Mouse (Mus musculus) lung, embryonic 16.5 days (tissue): ENCODE results near the gene Srgap1. TPM values are rescaled to one million over a fixed set of nuclear protein-coding genes. Genes with fewer than 3 reads are reported as not detected.

Source experiments
- ATAC-seq: fragments of 200-750 bp; cut with Nextera tagmentation; 2 replicates; pipeline ENCODE4 v1.8.0; 2017; ENCODE audit warnings: low read depth, mild to moderate bottlenecking, moderate library complexity
- H3K27ac ChIP-seq: fragments of 300-500 bp; sonication (generic); 2 replicates; pipeline ENCODE4 v1.5.1; 2014; ENCODE audit warnings: mild to moderate bottlenecking, control low read depth, low read length
- H3K27me3 ChIP-seq: fragments of 300-500 bp; sonication (generic); 2 replicates; pipeline ENCODE4 v1.6.1; 2014; ENCODE audit warnings: low read depth, low read length, mixed read lengths; ENCODE audit not compliant: control insufficient read depth, insufficient read depth
- H3K36me3 ChIP-seq: fragments of 300-500 bp; sonication (generic); 2 replicates; pipeline ENCODE4 v1.6.1; 2014; ENCODE audit warnings: low read length; ENCODE audit not compliant: control insufficient read depth, insufficient read depth
- H3K4me1 ChIP-seq: fragments of 300-500 bp; sonication (generic); replicated peaks from 2 replicates; pipeline ENCODE4 v1.6.1; 2014; ENCODE audit warnings: low read length, mixed read lengths; ENCODE audit not compliant: control insufficient read depth, insufficient read depth
- H3K4me2 ChIP-seq: fragments of 300-500 bp; sonication (generic); 2 replicates; pipeline ENCODE4 v1.6.1; 2014; ENCODE audit warnings: low read depth, low read length, control low read depth
- H3K4me3 ChIP-seq: fragments of 300-500 bp; sonication (generic); 2 replicates; pipeline ENCODE4 v1.5.1; 2014; ENCODE audit warnings: mild to moderate bottlenecking, low read length, control low read depth
- H3K9ac ChIP-seq: fragments of 300-500 bp; sonication (generic); 2 replicates; pipeline ENCODE4 v1.6.1; 2014; ENCODE audit warnings: low read length, control low read depth
- H3K9me3 ChIP-seq: fragments of 300-500 bp; sonication (generic); 2 replicates; pipeline ENCODE4 v1.6.1; 2016; ENCODE audit warnings: low read length; ENCODE audit not compliant: control insufficient read depth
- WGBS: fragments of 180-500 bp; shearing (Covaris S2); extraction: QIAGEN DNeasy Blood & Tissue Kit; methylation state at CpG from one replicate; pipeline ENCODE4 v1.1.7; 2014; 5-methylcytosine and 5-hydroxymethylcytosine counted together
- polyA plus RNA-seq: library from polyadenylated mRNA; unstranded; fragments of >200 nt; fragmentation: Nextera tagmentation; extraction: Ambion mirVana; gene quantifications from 2 replicates; pipeline ENCODE4 v1.2.1, GENCODE M21; 2015

Srgap1 gene
- polyA plus RNA-seq, 1 experiment from 2014 or later, result 8.0 TPM

DNA sequence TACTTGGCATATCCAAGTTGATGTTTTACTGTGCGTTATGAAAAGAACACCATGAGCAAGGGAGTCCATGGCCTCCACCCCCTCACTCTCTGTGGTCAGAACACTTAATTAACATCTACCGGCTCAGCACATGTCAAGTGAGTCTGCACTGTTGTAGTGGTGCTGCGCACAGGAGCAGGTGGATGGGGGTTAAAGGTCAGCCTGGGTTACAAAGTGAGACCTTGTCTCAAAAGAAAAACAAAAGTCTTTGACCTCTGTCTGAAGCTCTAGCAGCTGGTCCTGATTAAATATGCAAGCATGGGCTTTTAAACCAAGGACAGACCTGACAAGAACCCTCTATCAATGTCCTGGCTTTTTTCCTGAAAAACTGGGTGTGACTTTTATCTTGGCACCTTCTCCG, 304.8 kb downstream of the Srgap1 start:
- Histone ChIP-seq H3K4me3 (no peak overlapping the region), H3K36me3 (peaks cover 9% of the 10 kb centered on the region), H3K4me2 (no peak overlapping the region), H3K27me3 (no peaks in the 10 kb centered on the region), H3K27ac (no peak overlapping the region), H3K9ac (no peak overlapping the region), H3K9me3 (no peaks in the 10 kb centered on the region), H3K4me1 (peaks cover 10% of the 10 kb centered on the region; the same call in 1 of the 2 replicates)
- no peak for ATAC-seq
- WGBS, result 32% methylated on average over 4 of the region's 4 CpGs

DNA sequence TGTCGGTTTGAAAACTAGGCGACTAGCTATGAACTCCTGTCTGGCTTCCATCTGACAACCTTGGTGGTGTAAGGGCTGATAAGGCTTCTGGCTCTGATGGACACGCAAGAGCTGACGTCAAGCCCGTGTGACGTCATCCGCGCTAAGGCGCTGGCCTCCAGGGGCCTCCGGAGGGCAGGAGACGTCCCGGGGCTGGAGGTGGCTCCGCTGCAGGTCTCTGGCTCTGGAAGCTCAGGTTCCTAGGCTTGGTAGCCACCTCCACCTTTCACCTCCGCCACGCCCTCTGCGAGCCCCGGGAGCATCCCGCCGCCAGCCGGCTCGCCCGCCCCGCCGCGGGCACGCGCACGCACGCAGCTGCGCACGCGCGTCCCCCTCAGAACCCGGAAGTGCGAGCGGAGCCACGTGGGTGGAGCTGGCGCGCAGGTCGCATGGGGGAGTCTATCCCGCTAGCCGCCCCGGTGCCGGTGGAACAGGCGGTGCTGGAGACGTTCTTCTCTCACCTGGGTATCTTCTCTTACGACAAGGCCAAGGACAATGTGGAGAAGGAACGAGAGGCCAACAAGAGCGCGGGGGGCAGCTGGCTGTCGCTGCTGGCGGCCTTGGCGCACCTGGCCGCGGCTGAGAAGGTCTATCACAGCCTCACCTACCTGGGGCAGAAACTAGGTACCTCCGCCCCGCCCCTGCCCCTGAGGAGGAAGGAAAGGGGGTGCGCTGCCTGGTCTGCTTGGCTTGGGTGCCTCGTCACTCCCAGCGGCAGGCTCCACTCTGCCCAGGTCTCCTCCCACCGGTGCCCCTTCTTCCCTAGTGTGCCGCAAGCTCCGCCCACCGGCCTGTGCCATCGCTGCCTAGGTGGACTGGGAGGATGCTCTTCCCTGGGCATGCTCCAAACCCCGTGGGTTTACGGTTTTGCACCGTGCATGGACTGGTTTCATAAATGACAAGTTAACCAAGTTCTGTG, 307.3 kb downstream of the Srgap1 start, which contains the start of gene BC048403:
TSS of gene BC048403 (plus strand) at position 390 of the 958 bp plus-strand sequence.
- ATAC-seq, result peak; percentile 91
- peak within 1 kb of the TSS; percentile 92 for H3K4me3 ChIP-seq
- H3K36me3 ChIP-seq, result no peaks in the 10 kb centered on the region
- WGBS, result under 1% methylated on average over 67 of the region's 68 CpGs
- no peaks in the 10 kb centered on the region for H3K27me3 ChIP-seq
- H3K27ac ChIP-seq, result peak within 1 kb of the TSS; percentile 50; the same call in 1 of the 2 replicates
- peak within 1 kb of the TSS; percentile 73 for H3K9ac ChIP-seq
- no peaks in the 10 kb centered on the region for H3K9me3 ChIP-seq
- H3K4me1 ChIP-seq, result peaks cover 10% of the 10 kb centered on the region; the same call in 1 of the 2 replicates
- H3K4me2 ChIP-seq, result peak within 1 kb of the TSS; percentile 87

DNA sequence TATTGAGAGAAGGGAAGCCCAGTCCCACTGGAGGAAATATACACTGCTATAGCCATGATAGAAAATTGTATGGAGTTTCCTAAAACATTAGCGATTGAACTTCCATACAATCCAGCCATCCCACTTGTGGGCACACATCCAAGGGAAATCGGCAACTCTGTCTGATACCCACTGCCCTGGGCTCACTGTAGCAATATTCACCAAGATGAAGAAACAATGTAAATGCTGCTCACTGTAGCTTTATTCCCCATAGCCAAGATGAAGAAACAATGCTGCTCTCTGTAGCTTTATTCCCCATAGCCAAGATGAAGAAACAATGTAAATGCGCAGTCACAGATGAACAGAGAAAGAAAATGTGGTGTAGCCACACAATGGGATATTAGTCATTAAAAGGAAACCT, 309.9 kb downstream of the Srgap1 start:
- H3K4me3 ChIP-seq, result no peak overlapping the region
- WGBS, result 86% methylated on average over 3 of the region's 3 CpGs
- no peaks in the 10 kb centered on the region for H3K27me3 ChIP-seq
- H3K27ac ChIP-seq, result no peak overlapping the region
- ATAC-seq, result no peak
- peaks cover 10% of the 10 kb centered on the region; the same call in 1 of the 2 replicates for H3K4me1 ChIP-seq
- H3K9ac ChIP-seq, result no peak overlapping the region
- no peak overlapping the region for H3K4me2 ChIP-seq
- no peaks in the 10 kb centered on the region for H3K36me3 ChIP-seq
- no peaks in the 10 kb centered on the region for H3K9me3 ChIP-seq

DNA sequence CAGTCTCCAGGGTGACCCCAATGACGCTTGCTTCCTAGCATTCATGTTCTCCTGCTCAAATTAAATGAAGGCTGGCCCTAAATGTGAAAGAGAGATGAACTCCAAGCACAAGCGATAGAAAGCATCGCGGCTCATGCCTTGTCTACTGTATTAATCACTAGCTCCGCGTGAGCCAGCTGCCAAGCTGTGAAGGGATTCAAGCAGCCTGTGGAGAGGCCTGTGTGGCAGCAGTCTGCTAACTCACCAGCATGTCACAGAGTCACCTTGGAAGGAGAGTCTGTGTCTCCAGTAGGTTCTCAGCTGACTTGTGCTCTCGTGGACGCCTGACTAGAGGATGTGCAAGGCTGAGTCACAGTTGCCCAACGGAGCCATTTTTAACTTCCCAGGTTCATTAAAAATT, 314.6 kb downstream of the Srgap1 start:
- Histone ChIP-seq H3K27me3 (no peaks in the 10 kb centered on the region), H3K4me2 (no peak overlapping the region), H3K4me3 (no peak overlapping the region), H3K27ac (no peak overlapping the region), H3K36me3 (no peaks in the 10 kb centered on the region), H3K4me1 (no peaks in the 10 kb centered on the region), H3K9me3 (no peaks in the 10 kb centered on the region), H3K9ac (no peak overlapping the region)
- ATAC-seq, result no peak
- WGBS, result 85% methylated on average over 9 of the region's 9 CpGs

DNA sequence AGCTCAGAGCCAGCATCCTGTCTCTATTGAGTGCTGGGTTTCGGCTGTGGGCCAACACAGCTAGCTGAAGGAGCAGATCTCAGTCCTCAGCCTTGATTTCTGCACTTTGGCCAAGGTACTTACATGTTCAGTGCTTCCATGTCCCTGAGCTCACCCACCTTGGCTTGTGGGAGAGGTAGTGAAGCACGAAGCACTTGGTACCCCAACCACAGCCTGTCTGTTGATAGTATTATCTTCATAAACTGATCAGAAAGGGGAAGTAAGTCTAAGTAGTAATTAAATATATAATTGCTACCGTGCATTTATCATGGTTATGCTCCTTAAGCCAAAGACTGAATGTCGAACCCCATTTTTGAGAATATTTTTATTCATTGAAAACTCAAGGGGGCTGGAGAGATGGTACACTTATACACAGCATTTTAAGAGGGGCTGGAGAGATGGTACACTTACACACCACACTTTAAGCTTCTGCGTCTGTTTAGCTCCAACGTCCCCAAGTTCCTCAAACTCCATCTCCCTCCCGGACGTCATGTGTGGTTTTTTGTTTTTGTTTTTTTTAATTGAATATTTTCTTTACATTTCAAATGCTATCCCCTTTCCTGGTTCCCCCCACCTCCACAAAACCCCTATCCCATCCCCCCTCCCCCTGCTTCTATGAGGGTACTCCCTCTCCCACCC, 315.9 kb downstream of the Srgap1 start:
- WGBS, result 89% methylated on average over 8 of the region's 8 CpGs
- H3K9ac ChIP-seq, result no peak overlapping the region
- no peaks in the 10 kb centered on the region for H3K36me3 ChIP-seq
- H3K27me3 ChIP-seq, result no peaks in the 10 kb centered on the region
- H3K9me3 ChIP-seq, result no peaks in the 10 kb centered on the region
- no peak overlapping the region for H3K4me2 ChIP-seq
- no peak for ATAC-seq
- H3K4me1 ChIP-seq, result no peaks in the 10 kb centered on the region
- H3K4me3 ChIP-seq, result no peak overlapping the region
- no peak overlapping the region for H3K27ac ChIP-seq

Other genes with a start within 250 kb of the Srgap1 start
- gene Rxylt1, start 50.1 kb upstream of the Srgap1 start, polyA plus RNA-seq, result 42.2 and 42.5 TPM in 2 replicates